Comparison of ENCODE assay signal across 18 mouse cellular contexts in the genomic region with DNA sequence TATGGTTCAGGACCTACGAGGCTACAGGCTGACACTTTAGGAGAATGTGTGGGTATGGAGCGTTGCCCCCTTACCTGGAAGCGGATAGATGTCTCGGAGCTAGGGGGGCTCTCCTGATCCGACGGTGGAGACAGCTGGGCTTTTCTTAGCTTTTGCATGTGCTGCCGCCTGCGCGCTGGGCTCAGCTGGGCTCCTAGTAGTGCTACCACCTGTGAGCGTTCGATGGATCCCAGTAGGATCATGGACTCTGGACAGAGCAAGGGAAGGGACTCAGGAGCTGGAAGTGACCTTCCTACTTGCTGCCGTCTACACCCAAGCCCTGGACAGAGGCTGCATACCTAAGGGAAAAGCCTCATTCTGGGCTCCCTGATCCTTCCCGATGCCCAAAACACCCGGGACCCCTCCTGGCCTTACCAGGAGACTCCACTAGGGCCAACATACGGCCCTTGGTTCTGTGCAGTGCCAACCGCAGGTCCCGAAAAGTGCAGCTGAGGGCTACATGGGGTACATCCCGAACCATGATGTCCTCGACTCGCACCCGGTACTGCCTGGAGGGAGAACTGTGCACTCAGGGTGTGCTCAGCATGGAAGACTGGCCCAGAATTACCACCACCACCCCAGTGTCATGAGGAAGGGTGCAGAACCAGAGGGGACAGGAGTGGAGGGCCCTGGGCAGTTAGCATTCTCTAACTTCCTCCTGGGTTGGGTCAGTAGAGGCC. TPM values are rescaled to one million over a fixed set of nuclear protein-coding genes. Genes with fewer than 3 reads are reported as not detected.
DNase-seq lines count a peak whose midpoint lies in the region; ATAC-seq and TF ChIP-seq lines count a peak whose summit lies in the region.
"Had no signal": no experiment of that assay in that cellular context is flagged by ENCODE, and none has a peak within 500 bp of the region (broad histone marks: within the 10 kb centered on the region; RNA-seq: fewer than 3 reads in every experiment).

No protein-coding gene starts in this region.

- H3K27ac ChIP-seq in forebrain, embryonic 12.5 days, result no peak overlapping the region
- H3K27ac ChIP-seq in forebrain, embryonic 10.5 days, result no peak overlapping the region
- peak overlapping the region; percentile 44 for H3K27ac ChIP-seq in layer of hippocampus, adult 2 months
- H3K27ac ChIP-seq in limb, embryonic 10.5 days, result 0 out of 2 replicates have a peak overlapping the region, but pooled peaks have one; percentile 30
- H3K27ac ChIP-seq: intestine, embryonic 15.5 days; kidney, embryonic 15.5 days; limb, embryonic 12.5 days; midbrain, embryonic 10.5 days had no signal

- H3K9ac ChIP-seq in forebrain, embryonic 12.5 days, result no peak overlapping the region; the same call in 1 of the 2 replicates
- H3K9ac ChIP-seq: intestine, embryonic 15.5 days; kidney, embryonic 15.5 days; limb, embryonic 12.5 days had no signal

- no peaks in the 10 kb centered on the region for H3K27me3 ChIP-seq in forebrain, embryonic 12.5 days
- H3K27me3 ChIP-seq in forebrain, embryonic 10.5 days (ENCODE audit: poor library complexity, severe bottlenecking), result no peaks in the 10 kb centered on the region
- H3K27me3 ChIP-seq in E14TG2a.4 (ENCODE audit: insufficient read depth, low read length), result no peaks in the 10 kb centered on the region
- 0 out of 2 replicates have a peak, but pooled peaks cover under 1% of the 10 kb centered on the region for H3K27me3 ChIP-seq in limb, embryonic 10.5 days (ENCODE audit: low read depth, poor library complexity, severe bottlenecking)
- H3K27me3 ChIP-seq: intestine, embryonic 15.5 days; kidney, embryonic 15.5 days; limb, embryonic 12.5 days; Patski had no signal

- no peak overlapping the region for H3K4me2 ChIP-seq in forebrain, embryonic 12.5 days
- H3K4me2 ChIP-seq: heart, embryonic 11.5 days; intestine, embryonic 15.5 days; kidney, embryonic 15.5 days; limb, embryonic 12.5 days had no signal

- no peak for TF ChIP-seq CTCF in layer of hippocampus, adult 2 months (conservative IDR thresholded peaks at IDR 0.05)
- no peak for TF ChIP-seq CTCF in E14TG2a.4 (conservative IDR thresholded peaks at IDR 0.05; ENCODE audit: low read length)

- DNase-seq in forebrain, embryonic 10.5 days (ENCODE audit: extremely low spot score, low spot score), result no peak
- no peak for DNase-seq in layer of hippocampus, adult 2 months (ENCODE audit: low spot score in 2 of 2)
- no peak for DNase-seq in layer of hippocampus, adult 9-11 months
- DNase-seq in limb, embryonic 10.5 days (ENCODE audit: low spot score), result no peak
- DNase-seq in gastrocnemius, postnatal 4 days (ENCODE audit: low spot score in 2 of 2), result no peak
- DNase-seq: adrenal gland, postnatal 25 days; gastrocnemius, postnatal 10 days; lung, adult 2 months had no signal

- H3K4me3 ChIP-seq in forebrain, embryonic 12.5 days (replicated peaks), result no peak overlapping the region
- H3K4me3 ChIP-seq in forebrain, embryonic 10.5 days, result no peak overlapping the region
- H3K4me3 ChIP-seq in layer of hippocampus, adult 2 months, result no peak overlapping the region
- 0 out of 2 replicates have a peak overlapping the region, but pooled peaks have one; percentile 13 for H3K4me3 ChIP-seq in E14TG2a.4 (replicated peaks; ENCODE audit: low read length)
- no peak overlapping the region for H3K4me3 ChIP-seq in limb, embryonic 10.5 days
- H3K4me3 ChIP-seq: erythroblast, embryonic 14.5 days; intestine, embryonic 15.5 days; kidney, embryonic 15.5 days; limb, embryonic 12.5 days; midbrain, embryonic 10.5 days; myocyte had no signal

- peak; percentile 13 for ATAC-seq in forebrain, embryonic 12.5 days (ENCODE audit: low FRiP score)
- ATAC-seq: intestine, embryonic 15.5 days; Patski had no signal

- H3K4me1 ChIP-seq in forebrain, embryonic 12.5 days, result no peaks in the 10 kb centered on the region; the same call in 1 of the 2 replicates
- H3K4me1 ChIP-seq in forebrain, embryonic 10.5 days, result peaks cover 22% of the 10 kb centered on the region
- H3K4me1 ChIP-seq in E14TG2a.4 (replicated peaks; ENCODE audit: low read depth, low read length), result peaks cover 85% of the 10 kb centered on the region
- H3K4me1 ChIP-seq in limb, embryonic 10.5 days, result 0 out of 2 replicates have a peak, but pooled peaks cover under 1% of the 10 kb centered on the region
- H3K4me1 ChIP-seq: intestine, embryonic 15.5 days; limb, embryonic 12.5 days had no signal

- no peaks in the 10 kb centered on the region for H3K9me3 ChIP-seq in forebrain, embryonic 12.5 days
- H3K9me3 ChIP-seq in forebrain, embryonic 10.5 days, result no peaks in the 10 kb centered on the region
- H3K9me3 ChIP-seq in E14TG2a.4 (ENCODE audit: low read length), result peaks cover 32% of the 10 kb centered on the region
- H3K9me3 ChIP-seq in limb, embryonic 10.5 days (replicated peaks), result no peaks in the 10 kb centered on the region
- H3K9me3 ChIP-seq: intestine, embryonic 15.5 days; kidney, embryonic 15.5 days; limb, embryonic 12.5 days; midbrain, embryonic 10.5 days had no signal

- peaks cover 64% of the 10 kb centered on the region for H3K36me3 ChIP-seq in forebrain, embryonic 12.5 days (replicated peaks)
- peaks cover 94% of the 10 kb centered on the region for H3K36me3 ChIP-seq in forebrain, embryonic 10.5 days (replicated peaks)
- peaks cover 100% of the 10 kb centered on the region for H3K36me3 ChIP-seq in E14TG2a.4 (ENCODE audit: insufficient read depth, low read length)
- peaks cover 97% of the 10 kb centered on the region for H3K36me3 ChIP-seq in limb, embryonic 10.5 days

- WGBS in forebrain, embryonic 12.5 days, result 94% methylated on average over 21 of the region's 21 CpGs
- WGBS in forebrain, embryonic 10.5 days, result 93% methylated on average over 21 of the region's 21 CpGs
- WGBS in limb, embryonic 10.5 days, result 93% methylated on average over 21 of the region's 21 CpGs

RNA-seq across cellular contexts. Expression of a gene that starts 9.1 kb away (rescaled TPM):
- polyA plus RNA-seq in forebrain, embryonic 12.5 days (2016; fragmentation: Nextera tagmentation; extraction: Ambion mirVana), result 85.7 and 94.0 TPM in 2 replicates
- polyA plus RNA-seq in forebrain, embryonic 10.5 days (2016; fragmentation: Nextera tagmentation; extraction: Ambion mirVana), result 155 and 163 TPM in 2 replicates
- total RNA-seq in layer of hippocampus, adult 2 months (2021), result 10 to 100 TPM; 26.1 TPM
- 148 and 173 TPM in 2 replicates for polyA plus RNA-seq in limb, embryonic 10.5 days (2016; fragmentation: Nextera tagmentation; extraction: Ambion mirVana)
- 10 to 100 TPM; 20.1 to 20.6 TPM for total RNA-seq in gastrocnemius, postnatal 4 days (2021)

RNA-seq across cellular contexts. Expression of a gene that starts 9.2 kb away (rescaled TPM):
- polyA plus RNA-seq in forebrain, embryonic 12.5 days (2016; fragmentation: Nextera tagmentation; extraction: Ambion mirVana), result 18.8 and 23.5 TPM in 2 replicates
- polyA plus RNA-seq in forebrain, embryonic 10.5 days (2016; fragmentation: Nextera tagmentation; extraction: Ambion mirVana), result 11.4 and 12.5 TPM in 2 replicates
- 10 to 100 TPM; 74.2 to 79.5 TPM for total RNA-seq in layer of hippocampus, adult 2 months (2021)
- polyA plus RNA-seq in limb, embryonic 10.5 days (2016; fragmentation: Nextera tagmentation; extraction: Ambion mirVana), result 14.1 and 18.5 TPM in 2 replicates
- total RNA-seq in gastrocnemius, postnatal 4 days (2021), result 1 to 10 TPM; 4.5 to 4.9 TPM

RNA-seq across cellular contexts. Expression of a gene that starts 15.3 kb away (rescaled TPM):
- 21.9 and 25.6 TPM in 2 replicates for polyA plus RNA-seq in forebrain, embryonic 12.5 days (2016; fragmentation: Nextera tagmentation; extraction: Ambion mirVana)
- 6.3 and 7.1 TPM in 2 replicates for polyA plus RNA-seq in forebrain, embryonic 10.5 days (2016; fragmentation: Nextera tagmentation; extraction: Ambion mirVana)
- 100 to 1,000 TPM; 450 to 457 TPM for total RNA-seq in layer of hippocampus, adult 2 months (2021)
- polyA plus RNA-seq in limb, embryonic 10.5 days (2016; fragmentation: Nextera tagmentation; extraction: Ambion mirVana), result 2.7 and 3.8 TPM in 2 replicates
- total RNA-seq in gastrocnemius, postnatal 4 days (2021), result 10 to 100 TPM; 40.5 to 44.9 TPM

RNA-seq across cellular contexts. Expression of a gene that starts 24.5 kb away (rescaled TPM):
- 2.1 and 2.9 TPM in 2 replicates for polyA plus RNA-seq in forebrain, embryonic 12.5 days (2016; fragmentation: Nextera tagmentation; extraction: Ambion mirVana)
- 0.87 and 1.2 TPM in 2 replicates for polyA plus RNA-seq in forebrain, embryonic 10.5 days (2016; fragmentation: Nextera tagmentation; extraction: Ambion mirVana)
- total RNA-seq in layer of hippocampus, adult 2 months (2021), result 10 to 100 TPM; 87.0 to 90.7 TPM
- polyA plus RNA-seq in limb, embryonic 10.5 days (2016; fragmentation: Nextera tagmentation; extraction: Ambion mirVana), result 0.41 and 1.6 TPM in 2 replicates
- 10 to 100 TPM; 10.6 to 10.7 TPM for total RNA-seq in gastrocnemius, postnatal 4 days (2021)
- polyA plus RNA-seq: erythroblast, embryonic 14.5 days had no signal

RNA-seq across cellular contexts. Expression of a gene that starts 25.9 kb away (rescaled TPM):
- 0.36 and 0.79 TPM in 2 replicates for polyA plus RNA-seq in forebrain, embryonic 12.5 days (2016; fragmentation: Nextera tagmentation; extraction: Ambion mirVana)
- polyA plus RNA-seq in forebrain, embryonic 10.5 days (2016; fragmentation: Nextera tagmentation; extraction: Ambion mirVana), result 0.31 and 0.46 TPM in 2 replicates
- 10 to 100 TPM; 12.5 to 16.2 TPM for total RNA-seq in layer of hippocampus, adult 2 months (2021)
- 0.21 and 0.54 TPM in 2 replicates for polyA plus RNA-seq in limb, embryonic 10.5 days (2016; fragmentation: Nextera tagmentation; extraction: Ambion mirVana)
- 1 to 10 TPM; 1.5 to 1.7 TPM for total RNA-seq in gastrocnemius, postnatal 4 days (2021)
- polyA plus RNA-seq: erythroblast, embryonic 14.5 days had no signal

Comparison
In these comparisons a context has a peak if more than half of its experiments do, and no peak if none do; other contexts are left out.
1. H3K27ac ChIP-seq: peak in layer of hippocampus, adult 2 months (single experiment) and limb, embryonic 10.5 days (single experiment); none in forebrain, embryonic 12.5 days (single experiment) and forebrain, embryonic 10.5 days (single experiment).